Mouse (Mus musculus): ENCODE measurements around the gene Elovl6. TPM values are rescaled to one million over a fixed set of nuclear protein-coding genes. Genes with fewer than 3 reads are reported as not detected.

The Elovl6 gene
- polyA plus RNA-seq, 1 experiment from 2014 or later: 34.2 TPM

- 57% methylated on average over 9 of the region's 9 CpGs for WGBS
- Histone ChIP-seq H3K36me3 (ENCODE audit: insufficient read depth, low read length) (no peaks in the 10 kb centered on the region), H3K27ac (0 out of 2 replicates have a peak overlapping the region, but pooled peaks have one; percentile 19), H3K27me3 (ENCODE audit: insufficient read depth, low read length) (no peaks in the 10 kb centered on the region), H3K9me3 (replicated peaks; ENCODE audit: low read length) (no peaks in the 10 kb centered on the region), H3K9ac (ENCODE audit: low read depth, low read length) (no peak overlapping the region), H3K4me2 (ENCODE audit: low read length) (no peak overlapping the region), H3K4me3 (replicated peaks; ENCODE audit: low read depth, low read length) (no peak overlapping the region), H3K4me1 (replicated peaks; ENCODE audit: insufficient read depth, low read length) (no peaks in the 10 kb centered on the region; the same call in 1 of the 2 replicates)
- ATAC-seq (replicated peaks; ENCODE audit: low FRiP score, low read depth) (no peak), DNase-seq (ENCODE audit: low spot score) (no peak)
- TF ChIP-seq CTCF (IDR thresholded peaks at IDR 0.05; ENCODE audit: low read depth): no peak
These were observed 60.8 kb downstream of the Elovl6 start for GRCm38 (mm10) chr3:129593001-129593400.

GRCm38 (mm10) chr3:129593735-129594134 lies 61.6 kb downstream of the Elovl6 start:
- no peak for DNase-seq (ENCODE audit: low spot score)
- no peak for ATAC-seq (replicated peaks; ENCODE audit: low FRiP score, low read depth)
- H3K4me2 ChIP-seq (ENCODE audit: low read length): no peak overlapping the region
- no peaks in the 10 kb centered on the region; the same call in 1 of the 2 replicates for H3K4me1 ChIP-seq (replicated peaks; ENCODE audit: insufficient read depth, low read length)
- no peaks in the 10 kb centered on the region for H3K27me3 ChIP-seq (ENCODE audit: insufficient read depth, low read length)
- no peak for TF ChIP-seq CTCF (IDR thresholded peaks at IDR 0.05; ENCODE audit: low read depth)
- H3K27ac ChIP-seq: no peak overlapping the region
- no peak overlapping the region for H3K9ac ChIP-seq (ENCODE audit: low read depth, low read length)
- no peaks in the 10 kb centered on the region for H3K36me3 ChIP-seq (ENCODE audit: insufficient read depth, low read length)
- 84% methylated on average over 3 of the region's 3 CpGs for WGBS
- H3K4me3 ChIP-seq (replicated peaks; ENCODE audit: low read depth, low read length): no peak overlapping the region
- H3K9me3 ChIP-seq (replicated peaks; ENCODE audit: low read length): no peaks in the 10 kb centered on the region

- Histone ChIP-seq H3K4me1 (replicated peaks; ENCODE audit: insufficient read depth, low read length) (no peaks in the 10 kb centered on the region; the same call in 1 of the 2 replicates), H3K27ac (no peak overlapping the region), H3K4me3 (replicated peaks; ENCODE audit: low read depth, low read length) (no peak overlapping the region), H3K36me3 (ENCODE audit: insufficient read depth, low read length) (no peaks in the 10 kb centered on the region), H3K4me2 (ENCODE audit: low read length) (no peak overlapping the region), H3K9me3 (replicated peaks; ENCODE audit: low read length) (no peaks in the 10 kb centered on the region), H3K9ac (ENCODE audit: low read depth, low read length) (no peak overlapping the region), H3K27me3 (ENCODE audit: insufficient read depth, low read length) (no peaks in the 10 kb centered on the region)
- TF ChIP-seq CTCF (IDR thresholded peaks at IDR 0.05; ENCODE audit: low read depth): no peak
- WGBS: 91% methylated on average over 6 of the region's 6 CpGs
- ATAC-seq (replicated peaks; ENCODE audit: low FRiP score, low read depth) (no peak), DNase-seq (ENCODE audit: low spot score) (no peak)
These were observed 63.9 kb downstream of the Elovl6 start for GRCm38 (mm10) chr3:129596098-129596497.

- Histone ChIP-seq H3K36me3 (ENCODE audit: insufficient read depth, low read length) (no peaks in the 10 kb centered on the region), H3K4me1 (replicated peaks; ENCODE audit: insufficient read depth, low read length) (no peaks in the 10 kb centered on the region), H3K4me3 (replicated peaks; ENCODE audit: low read depth, low read length) (no peak overlapping the region), H3K27me3 (ENCODE audit: insufficient read depth, low read length) (no peaks in the 10 kb centered on the region), H3K27ac (no peak overlapping the region), H3K4me2 (ENCODE audit: low read length) (no peak overlapping the region), H3K9ac (ENCODE audit: low read depth, low read length) (no peak overlapping the region), H3K9me3 (replicated peaks; ENCODE audit: low read length) (no peaks in the 10 kb centered on the region)
- WGBS: 78% methylated on average over 9 of the region's 9 CpGs
- no peak for TF ChIP-seq CTCF (IDR thresholded peaks at IDR 0.05; ENCODE audit: low read depth)
- DNase-seq (ENCODE audit: low spot score) (no peak), ATAC-seq (replicated peaks; ENCODE audit: low FRiP score, low read depth) (no peak)
These were observed 70.1 kb downstream of the Elovl6 start for GRCm38 (mm10) chr3:129602289-129602688.

GRCm38 (mm10) chr3:129605487-129605886 lies 73.3 kb downstream of the Elovl6 start:
- 68% methylated on average over 7 of the region's 7 CpGs for WGBS

GRCm38 (mm10) chr3:129605934-129606333 lies 73.8 kb downstream of the Elovl6 start:
- H3K4me3 ChIP-seq (replicated peaks; ENCODE audit: low read depth, low read length): no peak overlapping the region
- ATAC-seq (replicated peaks; ENCODE audit: low FRiP score, low read depth) (no peak), DNase-seq (ENCODE audit: low spot score) (no peak)
- H3K9me3 ChIP-seq (replicated peaks; ENCODE audit: low read length): no peaks in the 10 kb centered on the region
- no peak overlapping the region for H3K27ac ChIP-seq
- H3K27me3 ChIP-seq (ENCODE audit: insufficient read depth, low read length): no peaks in the 10 kb centered on the region
- no peak overlapping the region for H3K9ac ChIP-seq (ENCODE audit: low read depth, low read length)
- H3K4me2 ChIP-seq (ENCODE audit: low read length): no peak overlapping the region
- WGBS: 51% methylated on average over 6 of the region's 6 CpGs
- peaks cover 5% of the 10 kb centered on the region; the same call in 1 of the 2 replicates for H3K36me3 ChIP-seq (ENCODE audit: insufficient read depth, low read length)
- TF ChIP-seq CTCF (IDR thresholded peaks at IDR 0.05; ENCODE audit: low read depth): no peak
- H3K4me1 ChIP-seq (replicated peaks; ENCODE audit: insufficient read depth, low read length): no peaks in the 10 kb centered on the region

More at GRCm38 (mm10) chr3:129605487-129605886, 73.3 kb downstream of the Elovl6 start:
- Histone ChIP-seq H3K4me1 (replicated peaks; ENCODE audit: insufficient read depth, low read length) (no peaks in the 10 kb centered on the region), H3K9ac (ENCODE audit: low read depth, low read length) (no peak overlapping the region), H3K27me3 (ENCODE audit: insufficient read depth, low read length) (no peaks in the 10 kb centered on the region), H3K9me3 (replicated peaks; ENCODE audit: low read length) (no peaks in the 10 kb centered on the region), H3K27ac (no peak overlapping the region), H3K36me3 (ENCODE audit: insufficient read depth, low read length) (peaks cover 5% of the 10 kb centered on the region; the same call in 1 of the 2 replicates), H3K4me3 (replicated peaks; ENCODE audit: low read depth, low read length) (no peak overlapping the region), H3K4me2 (ENCODE audit: low read length) (no peak overlapping the region)
- DNase-seq (ENCODE audit: low spot score) (no peak), ATAC-seq (replicated peaks; ENCODE audit: low FRiP score, low read depth) (no peak)
- TF ChIP-seq CTCF (IDR thresholded peaks at IDR 0.05; ENCODE audit: low read depth): no peak

GRCm38 (mm10) chr3:129611626-129612025 lies 79.5 kb downstream of the Elovl6 start:
- Histone ChIP-seq H3K27ac (no peak overlapping the region), H3K9me3 (replicated peaks; ENCODE audit: low read length) (no peaks in the 10 kb centered on the region), H3K27me3 (ENCODE audit: insufficient read depth, low read length) (no peaks in the 10 kb centered on the region), H3K4me1 (replicated peaks; ENCODE audit: insufficient read depth, low read length) (0 out of 2 replicates have a peak, but pooled peaks cover 3% of the 10 kb centered on the region), H3K9ac (ENCODE audit: low read depth, low read length) (no peak overlapping the region), H3K4me2 (ENCODE audit: low read length) (no peak overlapping the region), H3K4me3 (replicated peaks; ENCODE audit: low read depth, low read length) (no peak overlapping the region), H3K36me3 (ENCODE audit: insufficient read depth, low read length) (peaks cover 5% of the 10 kb centered on the region; the same call in 1 of the 2 replicates)
- no peak for DNase-seq (ENCODE audit: low spot score)
- ATAC-seq (replicated peaks; ENCODE audit: low FRiP score, low read depth): no peak
- 59% methylated on average over 8 of the region's 8 CpGs for WGBS
- TF ChIP-seq CTCF (IDR thresholded peaks at IDR 0.05; ENCODE audit: low read depth): no peak

Data from kidney, postnatal 0 days (tissue).